Mouse (Mus musculus) layer of hippocampus, adult 2 months (tissue): Measurements from ENCODE around the gene Tpx2. TPM values are rescaled to one million over a fixed set of nuclear protein-coding genes. Genes with fewer than 3 reads are reported as not detected.

ENCODE experiments used
- DNase-seq, 2 experiments: peaks; one replicate each; pipeline ENCODE4 v3.0.0; 2022; ENCODE audit warnings: low spot score in 2 of 2
- H3K27ac ChIP-seq: fragments of 200-600 bp; 2 replicates; pipeline ENCODE4 v1.8.1; 2022
- H3K4me3 ChIP-seq: fragments of 200-600 bp; 2 replicates; pipeline ENCODE4 v1.8.1; 2022; ENCODE audit warnings: mild to moderate bottlenecking
- CTCF ChIP-seq: fragments of 200-600 bp; conservative IDR thresholded peaks from 2 replicates; pipeline ENCODE4 v1.8.1; 2022; ENCODE audit warnings: antibody characterized with exemption, mild to moderate bottlenecking, moderate library complexity
- total RNA-seq, 2 experiments: library from RNA; stranded (reverse); gene quantifications; 2 replicates each; pipeline ENCODE4 v1.2.3; 2021

Tpx2 gene
- total RNA-seq, 2 experiments from 2014 or later = 2.0 to 2.2 TPM

DNA sequence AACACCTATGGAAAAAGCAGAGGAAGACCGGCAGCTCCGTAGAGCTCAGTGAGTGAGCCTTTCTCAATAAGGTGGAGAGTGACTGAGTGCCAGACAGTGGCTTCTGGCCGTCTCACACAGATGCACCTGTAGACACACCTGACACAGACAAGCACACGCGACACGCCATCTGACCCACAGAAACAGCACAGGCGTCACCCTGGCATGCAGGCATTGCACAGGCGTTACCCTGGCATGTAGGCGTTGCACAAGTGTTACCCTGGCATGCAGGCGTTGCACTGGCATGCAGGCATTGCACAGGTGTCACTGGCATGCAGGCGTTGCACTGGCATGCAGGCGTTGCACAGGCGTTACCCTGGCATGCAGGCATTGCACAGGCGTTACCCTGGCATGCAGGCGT, 53.5 kb downstream of the Tpx2 start:
- no peak for TF ChIP-seq CTCF
- no peak overlapping the region for H3K4me3 ChIP-seq
- no peak for DNase-seq
- no peak overlapping the region for H3K27ac ChIP-seq

DNA sequence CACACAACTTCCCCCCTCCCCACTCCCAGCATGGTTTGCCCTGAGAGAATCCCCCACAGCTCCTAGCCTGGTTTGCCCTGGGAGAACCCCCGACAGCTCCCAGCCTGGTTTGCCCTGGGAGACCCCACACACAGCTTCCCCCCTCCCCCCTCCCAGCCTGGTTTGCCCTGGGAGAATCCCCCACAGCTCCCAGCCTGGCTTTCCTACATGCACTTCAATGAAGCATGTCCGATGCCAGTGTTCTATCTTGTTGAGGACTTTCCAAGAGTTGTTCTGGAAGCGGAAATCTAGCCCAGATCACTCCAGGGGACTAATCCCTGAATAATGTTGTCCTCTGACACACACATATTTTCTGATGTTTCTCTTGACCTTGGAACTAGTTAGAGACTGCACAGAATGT, 54.9 kb downstream of the Tpx2 start:
- no peak for TF ChIP-seq CTCF
- DNase-seq = no peak
- no peak overlapping the region for H3K27ac ChIP-seq
- no peak overlapping the region for H3K4me3 ChIP-seq

DNA sequence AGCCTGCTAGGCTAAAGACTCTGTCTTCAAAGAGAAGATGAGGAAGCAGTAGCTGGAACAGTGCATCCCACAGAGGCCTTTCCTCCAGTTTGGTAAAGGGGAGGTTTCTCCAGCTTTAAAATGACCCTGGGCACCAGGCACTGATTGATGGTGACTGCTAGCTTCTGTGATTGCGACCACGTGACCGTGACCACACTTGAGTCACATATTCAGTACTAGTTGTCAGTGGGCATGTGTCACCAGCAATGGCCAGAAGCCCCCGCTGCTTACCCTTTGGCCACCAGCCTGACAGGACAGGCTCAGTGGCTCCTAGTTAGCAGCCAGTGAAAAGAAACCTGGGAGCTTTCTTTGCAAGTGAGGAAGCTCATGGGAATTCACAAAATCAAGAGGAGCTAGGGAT, 55.8 kb downstream of the Tpx2 start:
- Histone ChIP-seq H3K4me3 (no peak overlapping the region), H3K27ac (no peak overlapping the region)
- no peak for TF ChIP-seq CTCF
- no peak for DNase-seq

DNA sequence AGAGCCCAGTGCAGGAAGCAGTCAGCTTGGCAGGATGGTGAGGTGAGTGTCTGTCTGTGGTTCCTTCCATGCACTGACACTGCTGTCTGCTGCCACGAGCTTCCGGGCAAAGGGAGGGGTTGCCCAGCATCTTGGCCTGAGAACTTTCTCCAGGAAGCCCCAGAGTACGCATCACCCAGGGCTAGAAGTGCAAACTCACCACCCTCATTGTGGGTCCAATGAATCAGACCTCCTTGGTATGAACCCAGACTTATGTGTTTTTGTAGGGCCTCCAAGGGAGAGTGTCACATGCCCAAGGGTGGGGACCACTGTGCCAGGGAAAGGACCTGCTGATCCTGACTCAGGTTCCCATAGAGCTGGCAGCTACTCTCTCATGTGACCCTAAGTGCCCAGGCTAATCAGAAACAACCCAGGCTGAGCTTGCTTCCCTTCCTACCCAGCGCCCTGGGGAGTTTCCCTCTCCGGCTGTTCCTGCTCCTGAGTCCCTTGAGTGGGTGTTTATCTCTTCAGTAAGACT, 56.4 kb downstream of the Tpx2 start:
- TF ChIP-seq CTCF = no peak
- H3K27ac ChIP-seq = no peak overlapping the region
- no peak for DNase-seq
- H3K4me3 ChIP-seq = no peak overlapping the region

DNA sequence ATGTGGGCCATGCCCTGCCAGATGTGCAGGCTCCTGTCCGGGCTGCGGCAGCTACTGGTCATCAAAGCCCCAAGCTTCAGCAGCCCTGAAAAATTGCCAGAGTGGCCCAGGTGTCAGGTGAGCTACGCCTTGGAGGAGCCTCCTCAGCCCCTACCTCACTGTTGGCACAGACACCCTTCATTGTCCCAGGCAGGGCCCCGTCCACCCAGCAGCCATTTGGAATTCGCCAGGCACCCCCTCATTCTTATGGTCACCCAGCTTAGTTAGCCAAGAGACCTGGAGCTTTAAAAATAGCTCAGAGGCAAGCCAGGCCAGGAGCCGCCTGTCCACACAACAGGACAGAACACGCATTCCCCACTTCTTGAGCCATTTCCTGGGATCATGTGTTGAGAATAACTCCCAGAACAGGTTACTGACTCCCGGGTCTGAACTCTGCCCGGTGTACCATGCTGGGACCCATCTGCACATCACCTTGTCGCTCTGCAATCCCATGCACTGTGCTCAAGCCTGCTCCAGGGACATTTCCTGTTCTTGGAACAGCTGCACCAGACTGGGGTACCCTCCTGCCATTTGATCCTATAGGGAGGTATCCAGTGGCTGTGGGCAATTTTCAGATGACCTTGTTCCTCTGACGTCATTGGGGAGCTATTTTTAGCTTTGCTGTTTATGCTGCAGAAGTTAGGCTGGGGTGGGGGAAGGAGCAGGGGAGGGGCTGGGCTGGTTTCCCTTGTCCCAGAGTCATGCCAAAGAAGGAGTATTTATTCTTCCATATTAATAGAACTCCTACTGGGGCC, 57.5 kb downstream of the Tpx2 start:
- no peak overlapping the region for H3K4me3 ChIP-seq
- DNase-seq = no peak
- TF ChIP-seq CTCF = no peak
- H3K27ac ChIP-seq = no peak overlapping the region

DNA sequence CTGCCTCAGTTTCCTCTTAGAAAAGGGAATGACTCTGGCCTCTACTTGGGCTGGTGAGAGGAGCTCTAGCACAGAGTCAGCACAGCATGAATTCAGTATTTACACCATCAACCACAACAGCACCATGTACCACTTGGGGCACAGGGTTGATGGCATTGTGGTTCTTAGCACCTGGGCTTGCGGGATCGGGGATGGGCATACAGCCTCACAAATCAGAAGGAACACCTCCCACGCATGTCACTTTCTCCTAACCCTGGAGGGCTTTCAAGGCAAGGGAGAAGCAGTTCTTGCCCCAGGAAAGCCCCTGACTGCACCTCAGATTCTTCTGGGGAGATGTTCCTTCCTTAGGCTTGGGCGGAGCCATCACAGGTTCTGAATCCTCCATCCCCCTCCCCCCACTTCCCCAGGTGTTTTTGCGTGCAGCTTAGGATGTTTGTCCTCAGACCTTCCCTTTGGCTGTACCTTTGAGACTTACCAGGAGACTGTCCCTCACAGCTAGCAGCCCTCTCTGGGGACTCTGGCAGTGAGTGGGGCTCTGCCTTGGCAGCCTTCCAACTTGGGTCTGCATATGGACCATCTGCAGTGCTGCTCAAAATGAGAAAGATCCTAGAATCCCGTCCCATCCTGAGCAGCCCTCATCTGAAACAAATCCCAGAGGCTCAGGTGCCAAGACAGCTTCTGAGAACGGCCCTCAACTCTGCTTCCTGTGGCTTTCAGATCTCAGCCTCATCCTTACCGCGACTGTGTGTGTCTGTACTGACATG, 58.7 kb downstream of the Tpx2 start:
- Histone ChIP-seq H3K27ac (no peak overlapping the region), H3K4me3 (no peak overlapping the region)
- no peak for TF ChIP-seq CTCF
- no peak for DNase-seq

DNA sequence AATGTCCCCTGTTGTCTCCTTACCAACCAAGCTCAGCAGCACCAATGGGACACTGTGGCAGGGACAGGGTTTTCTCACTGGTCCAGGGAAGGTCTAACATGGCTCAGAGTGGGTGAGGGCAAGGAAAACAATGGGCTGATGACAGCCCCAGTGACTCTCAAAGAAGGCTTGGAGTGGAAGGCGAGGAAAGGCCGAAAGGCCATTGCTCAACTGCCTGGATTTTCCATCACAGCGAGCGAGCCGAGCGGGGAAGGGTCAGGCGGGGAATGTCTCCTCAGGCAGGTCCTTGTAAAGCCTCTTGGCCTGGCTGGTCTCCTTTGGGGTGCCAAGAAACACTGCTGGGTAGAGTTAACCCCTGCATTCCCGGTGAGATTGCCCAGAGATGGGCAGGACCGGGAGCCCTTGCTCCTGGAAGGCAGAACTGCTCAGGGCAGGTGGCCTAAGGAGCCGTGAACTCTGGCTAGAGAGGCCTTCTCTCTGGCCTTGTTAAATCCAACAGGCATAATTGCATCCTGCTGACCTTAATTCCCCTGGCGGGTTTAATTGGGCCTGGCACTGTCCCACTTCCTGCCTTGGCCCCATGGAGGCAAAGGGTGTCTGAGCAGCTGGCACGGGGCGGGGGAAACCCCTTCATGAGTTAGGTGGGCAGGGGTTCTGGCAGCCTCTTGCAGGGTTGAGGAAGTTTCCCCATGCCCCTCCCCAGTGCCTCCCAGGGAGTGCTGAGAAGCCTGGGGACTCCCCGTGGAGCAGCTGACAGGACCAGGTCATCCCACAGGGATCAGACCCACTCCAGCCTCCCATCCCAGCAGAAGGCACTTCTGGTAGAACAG, 59.6 kb downstream of the Tpx2 start:
- no peak overlapping the region for H3K4me3 ChIP-seq
- no peak overlapping the region for H3K27ac ChIP-seq
- no peak for DNase-seq
- no peak for TF ChIP-seq CTCF

DNA sequence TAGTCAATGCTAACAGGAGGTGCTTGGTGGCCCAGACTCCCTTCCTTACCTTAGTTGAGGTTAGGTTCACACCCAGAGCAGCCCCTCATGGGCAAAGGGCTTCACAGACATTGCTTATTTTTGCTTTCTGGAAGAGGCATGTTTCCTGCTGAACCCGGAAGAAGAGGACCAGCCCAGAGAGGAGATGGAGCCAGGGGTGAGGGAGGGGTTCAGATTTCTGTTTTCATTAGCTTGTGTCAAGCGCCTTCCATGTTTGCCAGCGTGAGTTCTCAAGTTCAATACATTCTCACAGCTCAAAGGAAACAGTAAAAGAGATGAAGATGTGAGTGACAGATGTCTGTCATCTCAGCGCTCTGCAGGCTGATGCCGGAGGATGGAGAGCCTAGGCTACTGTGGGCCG, 62.1 kb downstream of the Tpx2 start:
- DNase-seq = no peak
- H3K27ac ChIP-seq = no peak overlapping the region
- TF ChIP-seq CTCF = no peak
- no peak overlapping the region for H3K4me3 ChIP-seq

DNA sequence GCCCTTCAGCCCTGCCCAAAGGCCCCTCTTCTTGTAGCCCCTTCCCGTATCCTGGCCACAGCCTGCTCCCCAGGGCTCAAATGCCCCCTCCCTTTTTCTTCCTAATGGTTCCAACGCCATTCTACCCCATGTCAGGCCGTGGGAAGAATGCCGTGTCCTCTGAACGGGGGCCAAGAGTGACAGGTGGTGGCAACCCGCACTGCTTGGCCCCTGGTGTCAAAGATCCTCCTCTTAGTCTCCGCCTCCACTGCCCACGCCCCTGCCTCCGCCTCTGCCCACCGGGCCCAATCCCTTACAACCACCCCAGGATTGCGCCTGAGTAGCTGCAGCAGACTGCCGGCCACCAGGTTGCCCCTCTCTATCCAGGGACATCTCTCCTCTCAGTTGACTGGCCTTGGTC, 63.3 kb downstream of the Tpx2 start, which contains the start of gene Mylk2:
TSS of gene Mylk2 (plus strand) at position 322 of the 400 bp plus-strand sequence.
- H3K4me3 ChIP-seq = no peak within 1 kb of the TSS
- TF ChIP-seq CTCF = no peak
- DNase-seq = no peak
- H3K27ac ChIP-seq = no peak within 1 kb of the TSS

DNA sequence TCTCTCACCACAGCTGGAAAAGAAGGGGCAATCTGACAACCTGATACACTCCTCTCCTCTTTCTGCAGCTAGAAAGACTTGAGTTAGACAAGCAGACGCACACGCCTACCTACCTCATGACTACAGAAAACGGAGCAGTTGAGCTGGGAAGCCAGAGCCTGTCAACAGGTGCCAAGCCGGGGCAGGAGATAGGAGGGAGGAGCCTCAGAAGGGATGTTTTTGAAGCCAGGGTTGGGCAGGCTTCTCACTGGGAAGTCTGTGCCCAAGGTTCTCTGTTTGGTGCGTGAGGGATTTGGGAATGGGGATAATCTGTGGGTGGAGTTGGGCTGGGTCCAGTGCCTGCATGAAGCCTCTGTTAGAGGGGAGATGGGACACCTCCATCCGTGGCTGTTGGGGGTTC, 63.7 kb downstream of the Tpx2 start:
- DNase-seq = no peak
- Histone ChIP-seq H3K4me3 (no peak overlapping the region), H3K27ac (no peak overlapping the region)
- no peak for TF ChIP-seq CTCF

DNA sequence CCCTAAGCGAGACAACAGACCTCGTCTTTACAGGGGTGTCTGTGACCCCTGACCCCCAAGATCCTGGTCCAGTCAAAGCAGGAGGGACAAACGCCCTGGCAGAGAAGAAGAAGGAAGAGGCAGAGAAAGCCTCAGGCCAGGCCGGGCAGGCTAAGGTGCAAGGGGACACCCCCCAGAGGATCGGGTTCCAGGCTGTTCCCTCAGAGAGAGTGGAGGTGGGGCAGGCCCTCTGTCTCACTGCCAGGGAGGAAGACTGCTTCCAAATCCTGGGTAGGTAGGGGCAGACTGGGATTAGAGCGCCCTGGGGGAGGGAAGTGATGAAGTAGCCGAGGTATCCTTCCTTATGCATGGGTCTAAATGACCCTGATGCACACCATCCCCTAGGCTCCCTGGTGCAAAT, 65.7 kb downstream of the Tpx2 start:
- Histone ChIP-seq H3K27ac (no peak overlapping the region), H3K4me3 (no peak overlapping the region)
- DNase-seq = no peak
- no peak for TF ChIP-seq CTCF

DNA sequence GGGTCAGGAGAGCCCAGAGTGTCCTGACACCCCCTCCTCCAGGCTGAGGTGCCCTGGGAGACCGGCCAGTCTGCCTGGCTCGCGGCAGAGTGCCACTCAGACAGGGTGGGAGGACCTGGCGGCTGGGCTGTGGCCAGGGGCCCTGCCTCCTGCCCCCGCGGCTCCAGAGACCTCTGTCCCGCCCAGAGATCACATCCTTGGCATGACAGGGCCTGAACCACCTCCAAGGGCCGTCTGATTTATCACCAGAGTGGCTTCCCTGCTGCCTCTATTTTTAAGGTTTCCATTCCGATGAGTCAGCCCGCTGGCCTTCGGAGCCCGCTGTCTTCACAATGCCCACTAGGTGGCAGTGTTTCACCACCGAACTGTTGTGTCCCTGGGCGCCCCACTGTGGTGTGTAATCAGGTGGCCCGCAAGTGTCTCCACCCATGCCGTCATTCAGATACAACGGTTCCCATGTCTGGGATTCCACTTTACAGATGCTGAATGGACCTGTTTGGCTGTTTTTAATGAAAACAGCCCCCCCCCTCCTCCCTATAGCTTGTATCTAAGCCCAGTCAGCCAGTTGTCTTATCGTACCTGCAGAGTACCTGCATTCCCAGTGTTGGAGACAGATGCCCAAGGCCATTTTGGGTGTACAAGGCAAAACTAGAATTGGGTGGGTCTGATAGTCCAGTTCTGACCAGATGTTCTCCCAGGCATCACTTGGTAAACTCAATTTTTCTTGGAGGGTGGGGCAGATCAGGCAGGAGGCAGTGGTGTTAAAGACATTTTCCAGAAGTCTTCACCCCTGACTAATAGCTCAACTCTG, 66.8 kb downstream of the Tpx2 start:
- DNase-seq = peak; percentile 86 to 90
- peak; percentile 98 for TF ChIP-seq CTCF
- no peak overlapping the region for H3K4me3 ChIP-seq
- H3K27ac ChIP-seq = no peak overlapping the region

DNA sequence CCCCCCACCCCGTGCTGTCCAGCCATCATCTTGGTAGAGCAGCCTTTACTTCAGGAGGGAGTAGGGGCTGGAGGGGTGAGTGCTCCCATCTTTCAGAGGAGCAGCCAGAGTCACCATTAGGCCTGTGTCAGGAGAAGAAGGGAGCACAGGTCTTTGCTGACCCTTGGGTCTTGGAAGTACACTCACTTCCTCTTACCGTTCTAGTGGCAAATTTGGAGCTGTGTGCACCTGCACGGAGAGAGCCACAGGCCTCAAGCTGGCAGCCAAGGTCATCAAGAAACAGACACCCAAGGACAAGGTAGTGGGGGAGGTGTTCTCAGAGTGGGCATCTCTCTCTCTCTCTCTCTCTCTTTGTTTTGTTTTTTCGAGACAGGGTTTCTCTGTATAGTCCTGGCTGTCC, 67.7 kb downstream of the Tpx2 start:
- DNase-seq = no peak
- no peak overlapping the region for H3K27ac ChIP-seq
- H3K4me3 ChIP-seq = no peak overlapping the region
- no peak for TF ChIP-seq CTCF
